Mouse (Mus musculus) liver, embryonic 12.5 days (tissue): ENCODE results near the gene Tmem179. TPM values are rescaled to one million over a fixed set of nuclear protein-coding genes. Genes with fewer than 3 reads are reported as not detected.

Source experiments
- ATAC-seq: fragments of 200-750 bp; cut with Nextera tagmentation; 2 replicates; pipeline ENCODE4 v1.8.0; 2017; ENCODE audit warnings: moderate number of reproducible peaks, mild to moderate bottlenecking, moderate library complexity
- H3K27ac ChIP-seq: fragments of 300-500 bp; sonication (generic); 2 replicates; pipeline ENCODE4 v1.5.1; 2016; ENCODE audit warnings: mild to moderate bottlenecking
- H3K27me3 ChIP-seq: fragments of 300-500 bp; sonication (generic); replicated peaks from 2 replicates; pipeline ENCODE4 v1.6.1; 2016; ENCODE audit warnings: mild to moderate bottlenecking, moderate library complexity
- H3K36me3 ChIP-seq: fragments of 300-500 bp; sonication (generic); 2 replicates; pipeline ENCODE4 v1.6.1; 2016; ENCODE audit warnings: mild to moderate bottlenecking, moderate library complexity
- H3K4me1 ChIP-seq: fragments of 300-500 bp; sonication (generic); 2 replicates; pipeline ENCODE4 v1.6.1; 2016
- H3K4me2 ChIP-seq: fragments of 300-500 bp; sonication (generic); 2 replicates; pipeline ENCODE4 v1.6.1; 2016; ENCODE audit warnings: mild to moderate bottlenecking, moderate library complexity
- H3K4me3 ChIP-seq: fragments of 300-500 bp; sonication (generic); 2 replicates; pipeline ENCODE4 v1.5.1; 2016; ENCODE audit warnings: mild to moderate bottlenecking, moderate library complexity
- H3K9ac ChIP-seq: fragments of 300-500 bp; sonication (generic); 2 replicates; pipeline ENCODE4 v1.6.1; 2016; ENCODE audit warnings: mild to moderate bottlenecking, moderate library complexity
- H3K9me3 ChIP-seq: fragments of 300-500 bp; sonication (generic); replicated peaks from 2 replicates; pipeline ENCODE4 v1.6.1; 2016; ENCODE audit warnings: mild to moderate bottlenecking, moderate library complexity
- WGBS: fragments of 180-500 bp; shearing (Covaris S2); methylation state at CpG from one replicate; pipeline ENCODE4 v1.1.7; 2016; ENCODE audit not compliant: insufficient replicate concordance; 5-methylcytosine and 5-hydroxymethylcytosine counted together
- polyA plus RNA-seq: library from polyadenylated mRNA; unstranded; fragments of >200 nt; fragmentation: Nextera tagmentation; extraction: Ambion mirVana; gene quantifications from 2 replicates; pipeline ENCODE4 v1.2.1, GENCODE M21; 2016

Gene Tmem179
- polyA plus RNA-seq, 1 experiment from 2014 or later = 0.38 TPM

GRCm38 (mm10) chr12:112533758-112534157 lies 17.2 kb upstream of the Tmem179 start:
- Histone ChIP-seq H3K4me2 (no peak overlapping the region), H3K4me1 (no peaks in the 10 kb centered on the region), H3K27ac (no peak overlapping the region), H3K9me3 (no peaks in the 10 kb centered on the region), H3K27me3 (peaks cover 37% of the 10 kb centered on the region), H3K9ac (no peak overlapping the region), H3K36me3 (no peaks in the 10 kb centered on the region), H3K4me3 (no peak overlapping the region)
- no peak for ATAC-seq
- WGBS = 39% methylated on average over 4 of the region's 4 CpGs

GRCm38 (mm10) chr12:112518105-112518504 lies 1.6 kb upstream of the Tmem179 start:
- ATAC-seq = peak; percentile 81
- Histone ChIP-seq H3K36me3 (no peaks in the 10 kb centered on the region), H3K4me2 (no peak overlapping the region), H3K4me3 (no peak overlapping the region), H3K4me1 (peaks cover 27% of the 10 kb centered on the region), H3K9ac (no peak overlapping the region), H3K9me3 (no peaks in the 10 kb centered on the region), H3K27me3 (peaks cover 10% of the 10 kb centered on the region; the same call in 1 of the 2 replicates), H3K27ac (0 out of 2 replicates have a peak overlapping the region, but pooled peaks have one; percentile 4)
- WGBS = 16% methylated on average over 4 of the region's 4 CpGs

GRCm38 (mm10) chr12:112514897-112515296 lies 1.6 kb downstream of the Tmem179 start:
- H3K27ac ChIP-seq = no peak overlapping the region
- no peak for ATAC-seq
- H3K27me3 ChIP-seq = peaks cover 42% of the 10 kb centered on the region
- peaks cover 33% of the 10 kb centered on the region for H3K4me1 ChIP-seq
- no peak overlapping the region for H3K4me3 ChIP-seq
- no peaks in the 10 kb centered on the region for H3K36me3 ChIP-seq
- H3K4me2 ChIP-seq = no peak overlapping the region
- no peaks in the 10 kb centered on the region for H3K9me3 ChIP-seq
- WGBS = 37% methylated on average over 3 of the region's 3 CpGs
- H3K9ac ChIP-seq = no peak overlapping the region

DNA sequence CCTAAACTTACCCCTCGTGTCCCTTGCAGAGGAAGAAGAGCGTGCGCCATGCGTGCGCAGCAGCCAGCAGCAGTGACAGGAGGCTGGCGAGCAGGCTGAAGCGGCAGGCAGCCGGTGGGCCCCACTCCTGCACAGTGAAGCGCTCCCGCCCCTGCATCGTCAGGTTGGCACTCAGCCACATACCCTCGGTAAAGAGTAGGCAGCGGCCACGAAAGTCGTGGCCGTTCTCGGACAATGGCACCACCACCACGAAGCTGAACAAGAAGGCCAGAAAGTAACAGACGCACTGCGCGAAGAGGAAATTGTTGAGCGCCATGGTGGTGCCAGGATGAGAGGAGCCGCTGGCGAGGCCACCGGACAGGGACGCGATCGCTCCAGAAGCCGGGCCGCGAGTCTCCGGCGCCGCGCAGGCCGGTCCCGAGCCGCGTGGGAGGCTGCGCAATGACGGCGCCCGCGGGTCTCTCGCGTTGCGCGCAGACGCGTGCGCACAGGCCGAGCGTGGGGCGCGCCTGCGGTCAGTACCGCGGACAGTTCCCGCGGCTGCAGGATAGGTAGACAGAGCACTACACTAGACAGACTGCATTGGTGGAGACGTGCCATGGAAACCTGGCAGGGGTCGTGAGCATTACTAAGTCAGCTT lies 5.7 kb downstream of the Tmem179 start:
- Histone ChIP-seq H3K4me1 (peaks cover 6% of the 10 kb centered on the region; the same call in 1 of the 2 replicates), H3K4me2 (peak overlapping the region; percentile 60), H3K9ac (no peak overlapping the region), H3K27me3 (peaks cover 64% of the 10 kb centered on the region), H3K4me3 (peak overlapping the region; percentile 27), H3K36me3 (no peaks in the 10 kb centered on the region), H3K27ac (no peak overlapping the region), H3K9me3 (no peaks in the 10 kb centered on the region)
- 6% methylated on average over 62 of the region's 62 CpGs for WGBS
- ATAC-seq = no peak

- Histone ChIP-seq H3K9me3 (no peaks in the 10 kb centered on the region), H3K4me2 (peak overlapping the region; percentile 60), H3K27ac (no peak overlapping the region), H3K27me3 (peaks cover 63% of the 10 kb centered on the region), H3K9ac (no peak overlapping the region), H3K4me1 (peaks cover 6% of the 10 kb centered on the region; the same call in 1 of the 2 replicates), H3K4me3 (no peak overlapping the region), H3K36me3 (no peaks in the 10 kb centered on the region)
- WGBS = 25% methylated on average over 7 of the region's 7 CpGs
- ATAC-seq = no peak
Observed at GRCm38 (mm10) chr12:112510365-112510732, 6.2 kb downstream of the Tmem179 start.

- Histone ChIP-seq H3K9me3 (no peaks in the 10 kb centered on the region), H3K4me3 (no peak overlapping the region), H3K36me3 (no peaks in the 10 kb centered on the region), H3K27ac (no peak overlapping the region), H3K4me1 (peaks cover 17% of the 10 kb centered on the region), H3K9ac (no peak overlapping the region), H3K4me2 (no peak overlapping the region), H3K27me3 (peaks cover 55% of the 10 kb centered on the region)
- 61% methylated on average over 3 of the region's 3 CpGs for WGBS
- no peak for ATAC-seq
Observed at GRCm38 (mm10) chr12:112507984-112508383, 8.6 kb downstream of the Tmem179 start.

GRCm38 (mm10) chr12:112507264-112507663 lies 9.3 kb downstream of the Tmem179 start:
- Histone ChIP-seq H3K4me1 (peaks cover 25% of the 10 kb centered on the region), H3K27ac (no peak overlapping the region), H3K36me3 (no peaks in the 10 kb centered on the region), H3K4me2 (no peak overlapping the region), H3K4me3 (no peak overlapping the region), H3K27me3 (peaks cover 48% of the 10 kb centered on the region), H3K9ac (no peak overlapping the region), H3K9me3 (no peaks in the 10 kb centered on the region)
- 41% methylated on average over 4 of the region's 4 CpGs for WGBS
- no peak for ATAC-seq

GRCm38 (mm10) chr12:112506267-112506666 lies 10.3 kb downstream of the Tmem179 start:
- H3K27ac ChIP-seq = no peak overlapping the region
- H3K27me3 ChIP-seq = peaks cover 38% of the 10 kb centered on the region
- no peak overlapping the region for H3K9ac ChIP-seq
- no peaks in the 10 kb centered on the region for H3K36me3 ChIP-seq
- WGBS = 57% methylated on average over 6 of the region's 6 CpGs
- H3K9me3 ChIP-seq = no peaks in the 10 kb centered on the region
- peaks cover 28% of the 10 kb centered on the region for H3K4me1 ChIP-seq
- no peak overlapping the region for H3K4me3 ChIP-seq
- no peak overlapping the region for H3K4me2 ChIP-seq
- no peak for ATAC-seq

DNA sequence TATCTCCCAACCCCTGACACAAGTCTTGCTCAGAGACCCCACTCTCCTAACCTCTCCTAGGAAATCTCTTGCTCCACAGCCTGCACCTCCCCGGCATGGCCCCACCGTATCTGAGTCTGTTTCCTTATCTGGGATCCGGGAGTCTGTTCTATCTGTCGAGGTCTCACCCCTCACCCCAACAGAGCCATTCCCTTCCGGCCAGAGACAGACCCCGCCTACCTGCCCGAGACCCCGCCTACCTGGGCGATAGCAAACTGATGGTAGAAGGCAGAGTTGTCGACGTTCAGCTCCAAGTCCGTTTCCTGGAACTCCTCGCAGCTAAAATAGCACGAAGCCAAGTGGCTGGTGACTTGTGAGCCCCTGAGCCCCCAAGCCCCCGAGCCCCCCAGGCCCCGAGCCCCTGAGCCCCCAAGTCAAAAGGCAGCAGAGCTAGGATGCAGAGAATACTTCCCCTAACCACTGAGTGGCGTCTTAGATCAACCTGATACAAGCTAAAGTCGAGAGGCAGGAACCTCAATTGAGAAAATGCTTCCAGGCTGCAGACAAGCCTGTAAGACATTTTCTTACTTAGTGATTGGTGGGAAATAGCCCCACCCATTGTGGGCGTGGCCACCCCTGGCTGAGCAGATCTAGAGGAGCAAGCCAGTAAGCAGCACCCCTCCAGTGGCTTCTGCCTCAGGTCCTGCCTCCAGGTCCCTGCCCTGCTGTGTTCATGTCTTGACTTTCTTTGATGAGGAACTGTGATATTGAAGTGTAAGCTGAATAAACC lies 13.4 kb downstream of the Tmem179 start:
- Histone ChIP-seq H3K4me1 (peaks cover 23% of the 10 kb centered on the region), H3K27me3 (peaks cover 8% of the 10 kb centered on the region), H3K27ac (no peak overlapping the region), H3K4me2 (peak overlapping the region; percentile 41), H3K36me3 (no peaks in the 10 kb centered on the region), H3K4me3 (no peak overlapping the region), H3K9me3 (no peaks in the 10 kb centered on the region), H3K9ac (no peak overlapping the region)
- peak; percentile 55 for ATAC-seq
- WGBS = 7% methylated on average over 19 of the region's 19 CpGs

GRCm38 (mm10) chr12:112498683-112499082 lies 17.9 kb downstream of the Tmem179 start:
- 35% methylated on average over 11 of the region's 11 CpGs for WGBS

GRCm38 (mm10) chr12:112497731-112498130 lies 18.8 kb downstream of the Tmem179 start:
- Histone ChIP-seq H3K9me3 (no peaks in the 10 kb centered on the region), H3K36me3 (no peaks in the 10 kb centered on the region), H3K4me2 (no peak overlapping the region), H3K27ac (no peak overlapping the region), H3K27me3 (peaks cover 21% of the 10 kb centered on the region), H3K4me3 (no peak overlapping the region), H3K9ac (no peak overlapping the region), H3K4me1 (peaks cover 9% of the 10 kb centered on the region)
- ATAC-seq = no peak
- WGBS = 54% methylated on average over 8 of the region's 8 CpGs

More at GRCm38 (mm10) chr12:112498683-112499082, 17.9 kb downstream of the Tmem179 start:
- Histone ChIP-seq H3K4me2 (no peak overlapping the region), H3K27ac (no peak overlapping the region), H3K4me1 (peaks cover 19% of the 10 kb centered on the region), H3K36me3 (no peaks in the 10 kb centered on the region), H3K9me3 (no peaks in the 10 kb centered on the region), H3K9ac (no peak overlapping the region), H3K4me3 (no peak overlapping the region), H3K27me3 (peaks cover 21% of the 10 kb centered on the region)
- no peak for ATAC-seq

DNA sequence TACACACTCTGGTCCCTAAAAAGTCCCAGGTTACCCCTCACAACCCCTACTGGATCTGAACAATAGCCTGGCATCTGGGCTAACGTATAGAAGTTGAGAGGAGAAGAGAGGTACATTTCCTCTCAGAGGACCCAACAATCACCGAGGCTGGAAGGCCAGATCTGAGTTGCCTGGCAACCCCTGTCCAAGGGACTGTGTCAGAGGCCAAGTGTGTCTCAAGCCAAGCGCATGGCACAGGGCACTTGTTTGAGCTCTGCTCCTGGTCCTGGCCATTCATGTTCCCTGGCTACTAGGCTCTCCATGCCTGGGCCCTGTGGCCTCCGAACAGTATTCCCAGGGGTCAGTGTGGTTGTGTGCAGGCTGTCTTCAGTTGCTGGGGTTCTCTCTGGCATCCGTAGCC lies 20.4 kb downstream of the Tmem179 start:
- Histone ChIP-seq H3K27me3 (peaks cover 21% of the 10 kb centered on the region), H3K4me1 (no peaks in the 10 kb centered on the region; the same call in 1 of the 2 replicates), H3K36me3 (no peaks in the 10 kb centered on the region), H3K4me2 (no peak overlapping the region), H3K9ac (no peak overlapping the region), H3K9me3 (no peaks in the 10 kb centered on the region), H3K27ac (no peak overlapping the region), H3K4me3 (no peak overlapping the region)
- WGBS = 62% methylated on average over 5 of the region's 5 CpGs
- ATAC-seq = no peak
